Mouse (Mus musculus): Measurements from ENCODE around the gene Ctps2.

The Ctps2 gene

GRCm38 (mm10) chrX:162976194-162976593 is 75.2 kb downstream of the Ctps2 start:
- no peak for DNase-seq (ENCODE audit: low read depth in 2 of 2, low spot score in 2 of 2)

GRCm38 (mm10) chrX:162986876-162987495 is 85.9 kb downstream of the Ctps2 start:
- DNase-seq (ENCODE audit: low read depth in 2 of 2, low spot score in 2 of 2): no peak

DNA sequence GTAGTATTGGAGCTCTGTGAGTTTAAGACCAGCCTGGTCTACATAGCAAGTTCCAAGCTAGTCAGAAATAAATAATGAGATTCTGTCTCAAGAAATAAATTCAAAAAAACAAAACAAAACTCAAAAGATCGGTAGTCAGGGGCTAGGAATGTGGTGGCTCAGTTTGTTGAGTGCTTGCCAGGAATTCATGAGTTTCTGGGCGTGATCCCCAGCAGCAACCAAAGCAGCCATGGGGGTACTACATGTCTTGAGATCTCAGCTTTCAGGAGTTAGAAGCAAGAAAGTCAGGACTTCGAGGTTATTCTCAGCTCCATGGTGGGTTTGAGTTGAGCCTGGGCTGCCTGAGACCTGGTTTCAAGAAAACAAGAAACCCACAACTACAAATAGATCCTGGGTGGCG is 90.4 kb downstream of the Ctps2 start:
- DNase-seq (ENCODE audit: low read depth in 2 of 2, low spot score in 2 of 2): no peak

GRCm38 (mm10) chrX:162992121-162992520 is 91.1 kb downstream of the Ctps2 start:
- no peak for DNase-seq (ENCODE audit: low read depth in 2 of 2, low spot score in 2 of 2)

GRCm38 (mm10) chrX:163027864-163028263 is 126.8 kb downstream of the Ctps2 start:
- no peak for DNase-seq (ENCODE audit: low read depth in 2 of 2, low spot score in 2 of 2)

DNA sequence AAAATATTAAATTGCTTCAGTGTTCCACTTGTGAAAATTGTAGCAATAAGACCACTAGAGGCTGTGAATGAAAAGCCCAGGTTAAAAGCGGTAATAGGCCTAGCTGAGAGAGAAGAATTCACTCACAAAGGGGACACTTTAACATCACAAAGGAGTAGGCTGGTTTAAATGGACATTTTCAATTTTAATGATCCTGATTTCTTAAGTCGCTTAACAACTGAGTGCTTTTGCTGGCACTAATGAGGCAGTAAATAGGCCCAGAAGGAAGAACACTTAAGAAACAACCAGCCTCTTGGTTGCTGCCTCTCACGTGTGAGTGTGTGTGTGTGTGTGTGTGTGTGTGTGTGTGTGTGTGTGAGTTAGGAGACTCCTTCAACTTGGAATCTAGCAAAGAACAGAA is 137.7 kb downstream of the Ctps2 start:
- no peak for DNase-seq (ENCODE audit: low read depth in 2 of 2, low spot score in 2 of 2)

DNA sequence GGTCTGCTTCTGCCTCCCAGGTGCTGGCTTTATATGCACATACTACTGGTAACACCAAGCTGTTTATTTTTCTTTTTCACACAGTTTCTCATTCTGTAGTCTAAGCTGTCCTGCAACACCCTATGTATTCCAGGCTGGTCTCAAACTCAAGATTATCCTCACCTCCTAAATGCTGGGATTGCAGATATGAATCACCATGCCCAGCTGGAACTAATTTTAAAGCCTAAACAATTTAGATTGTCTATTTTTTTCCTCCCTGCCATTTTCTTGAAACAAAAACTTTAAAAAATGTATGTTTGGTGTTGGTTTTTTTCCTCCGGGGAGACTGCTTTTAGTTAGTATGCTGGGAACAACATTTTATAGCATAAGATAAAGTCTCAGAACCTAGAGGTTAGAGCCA is 141.7 kb downstream of the Ctps2 start:
- DNase-seq (ENCODE audit: low read depth in 2 of 2, low spot score in 2 of 2): no peak

- no peak for DNase-seq (ENCODE audit: low read depth in 2 of 2, low spot score in 2 of 2)
Measured at GRCm38 (mm10) chrX:163063936-163064335, 162.9 kb downstream of the Ctps2 start.

Measured in CD8-positive naive resting alpha-beta T cell, adult 2 months (primary cell).